Mouse (Mus musculus) embryonic facial prominence, embryonic 15.5 days (tissue): ENCODE measurements around the gene Cpm. TPM values are rescaled to one million over a fixed set of nuclear protein-coding genes. Genes with fewer than 3 reads are reported as not detected.

Experiments used
- ATAC-seq: fragments of 200-750 bp; cut with Nextera tagmentation; 2 replicates; pipeline ENCODE4 v1.8.0; 2017; ENCODE audit warnings: low read depth, moderate TSS enrichment; ENCODE audit not compliant: insufficient number of reproducible peaks, low FRiP score, low TSS enrichment
- H3K27ac ChIP-seq: fragments of 300-500 bp; sonication (generic); replicated peaks from 2 replicates; pipeline ENCODE4 v1.5.1; 2015; ENCODE audit warnings: mild to moderate bottlenecking, inconsistent platforms
- H3K27me3 ChIP-seq: fragments of 300-500 bp; sonication (generic); 2 replicates; pipeline ENCODE4 v1.6.1; 2015; ENCODE audit warnings: inconsistent platforms
- H3K36me3 ChIP-seq: fragments of 300-500 bp; sonication (generic); 2 replicates; pipeline ENCODE4 v1.6.1; 2015; ENCODE audit warnings: mild to moderate bottlenecking, inconsistent platforms
- H3K4me1 ChIP-seq: fragments of 300-500 bp; sonication (generic); 2 replicates; pipeline ENCODE4 v1.6.1; 2015; ENCODE audit warnings: inconsistent platforms
- H3K4me2 ChIP-seq: fragments of 300-500 bp; sonication (generic); replicated peaks from 2 replicates; pipeline ENCODE4 v1.6.1; 2015; ENCODE audit warnings: mild to moderate bottlenecking, inconsistent platforms
- H3K4me3 ChIP-seq: fragments of 300-500 bp; sonication (generic); replicated peaks from 2 replicates; pipeline ENCODE4 v1.5.1; 2015; ENCODE audit warnings: mild to moderate bottlenecking, inconsistent platforms
- H3K9ac ChIP-seq: fragments of 300-500 bp; sonication (generic); 2 replicates; pipeline ENCODE4 v1.6.1; 2015; ENCODE audit warnings: inconsistent platforms
- H3K9me3 ChIP-seq: fragments of 300-500 bp; sonication (generic); replicated peaks from 2 replicates; pipeline ENCODE4 v1.6.1; 2016; ENCODE audit warnings: inconsistent platforms
- WGBS: fragments of 180-500 bp; shearing (Covaris S2); methylation state at CpG from one replicate; pipeline ENCODE4 v1.1.7; 2015; 5-methylcytosine and 5-hydroxymethylcytosine counted together
- polyA plus RNA-seq: library from polyadenylated mRNA; unstranded; fragments of >200 nt; fragmentation: Nextera tagmentation; extraction: Ambion mirVana; gene quantifications from 2 replicates; pipeline ENCODE4 v1.2.1, GENCODE M21; 2015

Cpm gene
- polyA plus RNA-seq, 1 experiment from 2014 or later: 68.7 TPM

DNA sequence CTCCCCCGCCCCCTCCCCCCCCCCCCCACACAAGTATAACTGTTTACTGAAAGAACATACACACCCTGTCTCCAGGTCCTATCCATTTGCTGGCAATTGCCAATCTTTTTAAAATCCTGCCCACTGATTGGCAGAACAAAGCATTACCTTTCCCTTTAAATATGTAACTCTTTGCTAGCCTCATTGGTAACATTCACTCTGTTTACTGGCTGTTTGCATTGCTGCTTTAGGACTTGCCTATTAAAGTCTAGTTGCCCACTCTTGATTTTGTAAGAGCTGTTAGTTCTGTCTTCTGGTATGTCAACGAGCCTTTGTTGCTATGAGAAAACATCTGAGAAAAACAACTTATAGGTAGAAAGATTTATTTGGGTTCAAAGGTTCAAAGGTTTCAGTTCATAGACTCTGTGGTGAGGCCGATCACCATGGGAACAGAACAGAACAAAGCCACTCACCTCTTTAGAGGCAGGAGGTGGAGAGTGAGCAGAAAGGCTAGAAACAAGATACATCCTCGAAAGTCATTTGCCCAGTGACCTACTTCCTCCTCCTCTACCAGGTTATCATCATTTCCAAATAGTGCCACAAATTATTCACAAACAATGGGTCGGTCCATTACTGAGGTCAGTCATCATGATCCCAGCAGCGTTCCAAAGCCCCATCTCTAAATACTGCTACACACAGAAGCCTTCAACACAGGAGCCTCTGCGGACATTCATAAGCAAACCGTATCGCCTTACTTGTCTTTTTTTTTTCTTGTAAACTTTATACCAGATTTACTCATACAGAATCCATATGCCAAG lies 3.6 kb upstream of the Cpm start:
- Histone ChIP-seq H3K9ac (no peak overlapping the region), H3K4me3 (no peak overlapping the region), H3K4me1 (peaks cover 19% of the 10 kb centered on the region), H3K27me3 (peaks cover 36% of the 10 kb centered on the region), H3K9me3 (no peaks in the 10 kb centered on the region), H3K4me2 (no peak overlapping the region), H3K27ac (no peak overlapping the region), H3K36me3 (no peaks in the 10 kb centered on the region)
- ATAC-seq: no peak
- WGBS: 70% methylated on average over 8 of the region's 9 CpGs

DNA sequence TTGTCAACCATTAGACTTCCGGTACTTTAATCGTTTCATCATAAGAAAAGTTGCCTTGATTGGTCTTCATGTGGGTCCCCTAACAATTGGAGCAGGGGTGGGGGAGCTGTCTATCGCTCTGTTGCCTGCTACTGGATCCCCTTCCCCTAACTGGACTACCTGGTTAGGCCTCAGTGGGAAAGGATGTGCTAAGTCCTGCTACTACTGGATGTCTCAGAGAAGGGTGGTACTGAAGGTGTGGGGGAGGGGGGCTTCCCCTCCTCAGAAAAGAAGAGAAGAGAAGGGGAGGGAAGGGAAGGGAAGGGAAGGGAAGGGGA lies 3.0 kb upstream of the Cpm start:
- Histone ChIP-seq H3K4me3 (no peak overlapping the region), H3K27ac (no peak overlapping the region), H3K4me1 (peaks cover 19% of the 10 kb centered on the region), H3K27me3 (peaks cover 37% of the 10 kb centered on the region), H3K9ac (no peak overlapping the region), H3K4me2 (no peak overlapping the region), H3K9me3 (no peaks in the 10 kb centered on the region), H3K36me3 (no peaks in the 10 kb centered on the region)
- 76% methylated on average over 3 of the region's 3 CpGs for WGBS
- ATAC-seq: no peak

DNA sequence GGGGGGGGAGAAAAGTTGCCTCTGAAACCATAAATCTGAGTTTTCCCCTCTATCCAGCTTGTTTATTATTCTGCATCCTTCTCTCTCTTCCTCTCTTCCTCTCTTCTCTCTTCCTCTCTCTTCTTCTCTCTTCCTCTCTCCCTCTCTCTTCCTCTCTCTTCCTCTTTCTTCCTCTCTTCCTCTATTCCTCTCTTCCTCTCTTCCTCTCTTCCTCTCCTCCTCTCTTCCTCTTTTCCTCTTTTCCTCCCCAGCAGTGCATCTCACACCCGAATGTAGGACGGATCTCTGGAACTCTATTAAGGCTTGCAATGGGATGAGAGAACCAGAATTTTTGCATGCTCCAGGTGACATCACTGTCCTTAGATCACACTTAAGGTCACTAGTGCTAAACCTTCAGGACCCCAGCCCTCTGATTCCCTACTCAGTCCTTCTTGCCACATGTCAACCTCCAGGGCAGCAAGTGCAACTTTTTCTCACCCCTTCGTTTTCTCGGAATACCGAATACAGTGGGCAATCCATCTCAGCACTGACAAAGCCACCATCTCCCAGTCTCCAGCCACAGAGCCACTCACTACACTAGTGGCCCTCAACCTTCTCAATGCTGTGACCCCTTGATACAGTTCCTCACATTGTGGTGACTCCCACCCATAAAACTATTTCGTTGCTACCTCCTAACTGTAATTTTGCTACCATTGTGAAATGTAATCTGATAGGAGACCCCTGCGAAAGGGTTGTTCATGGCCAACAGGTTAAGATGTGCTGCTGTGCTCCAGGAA lies 2.3 kb upstream of the Cpm start:
- H3K9ac ChIP-seq: no peak overlapping the region
- 72% methylated on average over 7 of the region's 7 CpGs for WGBS
- peaks cover 19% of the 10 kb centered on the region for H3K4me1 ChIP-seq
- H3K9me3 ChIP-seq: no peaks in the 10 kb centered on the region
- no peak overlapping the region for H3K4me2 ChIP-seq
- no peak overlapping the region for H3K4me3 ChIP-seq
- H3K36me3 ChIP-seq: no peaks in the 10 kb centered on the region
- no peak overlapping the region for H3K27ac ChIP-seq
- no peak for ATAC-seq
- H3K27me3 ChIP-seq: peaks cover 41% of the 10 kb centered on the region

DNA sequence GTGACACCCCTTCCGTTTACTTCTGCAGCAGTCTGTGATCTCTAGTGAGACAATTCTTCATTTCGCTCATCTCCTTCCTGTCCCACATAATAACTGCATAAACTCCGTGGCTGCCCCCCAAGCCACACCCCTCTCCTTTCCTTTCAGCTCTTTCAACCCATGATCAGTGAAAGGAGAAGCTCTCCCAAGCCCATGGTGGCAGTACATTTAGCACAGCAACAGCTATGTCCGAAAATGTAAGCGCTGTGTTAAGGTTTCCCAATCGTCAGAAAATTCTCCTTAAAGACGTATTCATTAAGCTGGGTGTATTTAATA lies 1.7 kb upstream of the Cpm start:
- Histone ChIP-seq H3K4me2 (no peak overlapping the region), H3K9me3 (no peaks in the 10 kb centered on the region), H3K27ac (no peak overlapping the region), H3K9ac (no peak overlapping the region), H3K4me1 (peaks cover 19% of the 10 kb centered on the region), H3K36me3 (no peaks in the 10 kb centered on the region), H3K4me3 (no peak overlapping the region), H3K27me3 (peaks cover 41% of the 10 kb centered on the region)
- WGBS: 54% methylated on average over 7 of the region's 7 CpGs
- no peak for ATAC-seq

DNA sequence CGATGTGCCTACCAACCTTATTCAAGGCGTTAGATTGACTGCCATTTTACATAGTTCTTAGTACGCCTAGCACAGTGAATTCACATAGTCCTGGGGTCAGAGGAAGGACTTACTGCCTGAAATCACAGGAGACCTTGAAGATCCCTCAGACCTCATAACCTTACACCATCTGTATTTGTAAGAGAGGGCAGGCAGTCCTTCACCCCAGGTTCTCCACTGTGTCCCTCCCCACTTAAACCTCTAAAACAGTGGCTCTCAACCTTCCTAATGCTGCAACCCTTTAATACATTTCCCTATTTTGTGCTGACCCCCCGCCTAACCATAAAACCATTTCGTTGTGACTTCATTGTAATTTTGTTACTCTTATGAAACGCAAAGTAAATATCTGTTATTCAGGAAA lies 1.4 kb upstream of the Cpm start:
- Histone ChIP-seq H3K27ac (no peak overlapping the region), H3K36me3 (no peaks in the 10 kb centered on the region), H3K4me1 (peaks cover 19% of the 10 kb centered on the region), H3K9ac (no peak overlapping the region), H3K4me3 (no peak overlapping the region), H3K9me3 (no peaks in the 10 kb centered on the region), H3K4me2 (no peak overlapping the region), H3K27me3 (peaks cover 41% of the 10 kb centered on the region)
- 44% methylated on average over 6 of the region's 6 CpGs for WGBS
- ATAC-seq: no peak

DNA sequence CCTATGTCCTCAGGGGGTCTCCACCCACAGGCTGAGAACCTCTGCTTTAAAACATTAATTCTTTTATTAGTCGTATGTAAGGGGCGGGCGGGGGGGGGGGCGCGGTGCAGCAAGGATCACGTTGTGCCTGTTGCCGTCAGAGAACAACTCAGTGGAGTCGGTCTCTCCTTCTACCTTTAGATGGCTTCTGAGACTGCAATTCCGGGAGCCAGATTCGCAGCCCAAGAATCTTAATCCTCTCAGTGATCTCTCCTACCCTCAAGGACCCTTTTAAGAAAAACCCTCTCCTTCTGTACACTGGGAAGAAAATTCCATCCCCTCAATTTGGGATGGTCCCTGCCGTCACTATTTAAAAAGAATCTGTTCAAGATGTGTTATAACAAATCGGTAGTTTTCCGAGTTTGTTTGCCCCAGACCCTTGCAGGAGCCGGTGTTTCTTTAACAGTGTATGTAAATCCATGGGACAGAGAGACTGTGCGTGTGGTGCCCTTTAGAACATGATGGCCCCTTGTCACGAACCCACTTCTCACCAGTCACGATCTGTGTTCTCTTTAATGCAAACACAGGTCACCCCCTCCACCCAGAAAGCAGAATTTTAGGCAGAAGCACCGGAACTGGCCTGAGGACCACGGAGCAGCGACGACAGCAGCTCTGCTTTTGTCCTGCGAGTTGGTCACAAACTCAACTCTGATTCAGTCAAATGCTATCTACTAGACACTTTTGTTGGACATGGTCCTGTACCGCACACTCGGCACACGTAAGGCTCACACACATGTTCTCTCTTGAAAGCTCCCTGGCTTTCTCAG lies 734 bp upstream of the Cpm start:
- no peak; the same call in 1 of the 2 replicates for ATAC-seq
- Histone ChIP-seq H3K27me3 (peaks cover 41% of the 10 kb centered on the region), H3K4me2 (peak overlapping the region; percentile 95), H3K27ac (no peak overlapping the region), H3K4me1 (peaks cover 19% of the 10 kb centered on the region), H3K36me3 (no peaks in the 10 kb centered on the region), H3K9ac (no peak overlapping the region), H3K9me3 (no peaks in the 10 kb centered on the region), H3K4me3 (peak overlapping the region; percentile 63)
- 2% methylated on average over 25 of the region's 25 CpGs for WGBS

DNA sequence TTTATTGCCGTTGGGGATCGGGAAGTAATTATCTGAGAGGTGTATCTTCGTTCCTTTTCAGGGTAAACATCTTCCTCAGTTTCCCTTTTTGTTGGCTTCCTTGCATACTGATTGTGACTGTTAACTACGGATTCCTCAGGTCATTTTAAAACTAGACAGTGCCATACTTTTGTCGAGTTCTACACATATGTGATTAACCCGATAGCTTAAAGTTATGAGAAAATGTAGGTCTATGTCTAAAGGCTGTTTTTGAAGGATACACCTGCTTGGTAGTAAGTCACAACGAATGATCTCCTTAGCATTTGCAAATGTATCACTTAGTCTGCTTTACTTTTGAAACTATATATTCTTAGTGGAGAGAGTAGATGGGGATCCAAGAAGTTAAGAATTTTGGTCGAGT lies 876 bp downstream of the Cpm start:
- H3K27me3 ChIP-seq: peaks cover 41% of the 10 kb centered on the region
- no peaks in the 10 kb centered on the region for H3K9me3 ChIP-seq
- H3K9ac ChIP-seq: no peak overlapping the region
- WGBS: 26% methylated on average over 8 of the region's 8 CpGs
- no peak overlapping the region for H3K27ac ChIP-seq
- no peaks in the 10 kb centered on the region for H3K36me3 ChIP-seq
- H3K4me3 ChIP-seq: peak overlapping the region; percentile 63
- peak overlapping the region; percentile 95; the same call in 1 of the 2 replicates for H3K4me2 ChIP-seq
- ATAC-seq: no peak
- H3K4me1 ChIP-seq: peaks cover 19% of the 10 kb centered on the region

DNA sequence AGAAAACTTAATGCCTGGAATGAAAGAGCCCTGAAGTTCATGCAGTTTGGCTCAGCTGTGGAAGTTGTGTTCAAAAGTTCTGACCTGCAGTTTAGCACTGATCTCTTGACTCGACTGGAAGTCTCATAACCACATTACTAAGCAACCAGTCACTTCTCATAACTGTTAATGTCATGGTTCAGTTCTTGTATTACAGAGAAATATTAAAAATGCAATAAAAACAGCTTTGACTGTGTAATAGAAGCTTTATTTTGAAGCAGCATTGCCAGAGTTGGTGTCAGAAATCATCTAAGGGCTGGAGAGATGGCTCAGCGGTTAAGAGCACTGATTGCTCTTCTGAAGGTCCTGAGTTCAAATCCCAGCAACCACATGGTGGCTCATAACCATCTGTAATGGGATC lies 1.5 kb downstream of the Cpm start:
- no peak overlapping the region for H3K27ac ChIP-seq
- H3K27me3 ChIP-seq: peaks cover 41% of the 10 kb centered on the region
- no peak overlapping the region for H3K9ac ChIP-seq
- H3K4me1 ChIP-seq: peaks cover 19% of the 10 kb centered on the region
- H3K36me3 ChIP-seq: no peaks in the 10 kb centered on the region
- H3K9me3 ChIP-seq: no peaks in the 10 kb centered on the region
- ATAC-seq: no peak
- H3K4me2 ChIP-seq: 0 out of 2 replicates have a peak overlapping the region, but pooled peaks have one; percentile 95
- WGBS: 48% methylated on average over 2 of the region's 2 CpGs
- H3K4me3 ChIP-seq: peak overlapping the region; percentile 63

DNA sequence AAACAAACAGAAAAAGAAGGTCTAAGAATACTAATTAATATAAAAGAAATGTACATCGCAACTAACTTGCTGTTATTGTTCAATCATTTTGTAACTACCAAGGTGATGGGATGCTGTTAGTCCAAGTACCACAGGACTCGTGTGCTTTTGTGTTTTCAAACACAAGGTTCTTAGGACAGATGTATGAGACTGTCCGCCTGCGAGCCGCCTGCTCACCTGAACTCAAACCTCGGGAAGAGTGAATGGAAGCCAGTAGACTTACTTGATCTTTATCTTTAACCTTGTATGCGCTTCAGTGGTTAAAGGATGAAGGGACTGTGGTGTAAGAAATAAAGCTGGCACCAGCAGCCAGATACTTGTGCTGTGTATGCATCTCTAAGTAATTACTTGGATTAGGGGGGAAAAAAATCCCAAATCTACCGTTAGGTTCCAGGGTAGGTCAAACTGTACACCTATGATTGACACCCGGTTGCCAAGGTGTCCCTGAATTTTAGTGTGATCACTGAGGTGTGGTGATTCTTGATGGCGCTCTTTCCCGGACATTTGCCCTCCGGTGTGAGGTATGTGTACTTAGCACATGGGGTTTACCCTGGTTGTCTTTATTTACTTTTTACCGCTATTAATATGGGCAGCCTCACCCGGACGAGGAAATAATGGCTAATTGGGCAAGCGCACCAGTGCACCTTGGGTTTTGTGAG lies 2.4 kb downstream of the Cpm start:
- Histone ChIP-seq H3K9ac (no peak overlapping the region), H3K27ac (no peak overlapping the region), H3K4me3 (no peak overlapping the region), H3K36me3 (no peaks in the 10 kb centered on the region), H3K27me3 (peaks cover 41% of the 10 kb centered on the region), H3K4me2 (no peak overlapping the region), H3K9me3 (no peaks in the 10 kb centered on the region), H3K4me1 (peaks cover 19% of the 10 kb centered on the region)
- ATAC-seq: no peak
- WGBS: 82% methylated on average over 16 of the region's 16 CpGs

DNA sequence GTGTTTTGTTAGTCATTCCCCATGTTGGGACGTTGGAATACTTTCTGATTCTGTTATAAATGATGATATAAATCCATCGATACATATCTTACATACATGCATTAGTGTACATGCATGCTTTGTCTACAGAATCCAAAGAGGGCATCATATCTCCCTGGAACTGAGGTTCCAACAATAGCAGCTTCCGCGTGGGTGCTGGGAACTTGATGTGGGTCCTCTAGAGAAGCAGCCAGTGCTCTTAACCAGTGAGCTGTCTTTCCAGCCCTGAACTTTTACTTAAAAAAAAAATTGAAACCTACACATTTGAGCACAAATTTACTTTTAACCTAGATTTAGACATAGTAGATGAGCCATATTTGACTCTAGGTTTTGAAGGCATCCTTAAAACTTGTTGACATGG lies 3.1 kb downstream of the Cpm start:
- 87% methylated on average over 4 of the region's 4 CpGs for WGBS
- H3K27ac ChIP-seq: no peak overlapping the region
- H3K9ac ChIP-seq: no peak overlapping the region
- ATAC-seq: no peak
- H3K36me3 ChIP-seq: no peaks in the 10 kb centered on the region
- no peak overlapping the region for H3K4me2 ChIP-seq
- H3K27me3 ChIP-seq: peaks cover 36% of the 10 kb centered on the region
- no peak overlapping the region for H3K4me3 ChIP-seq
- H3K4me1 ChIP-seq: peaks cover 19% of the 10 kb centered on the region
- no peaks in the 10 kb centered on the region for H3K9me3 ChIP-seq
